Comparison of ENCODE assay signal across 22 mouse cellular contexts in the genomic region with DNA sequence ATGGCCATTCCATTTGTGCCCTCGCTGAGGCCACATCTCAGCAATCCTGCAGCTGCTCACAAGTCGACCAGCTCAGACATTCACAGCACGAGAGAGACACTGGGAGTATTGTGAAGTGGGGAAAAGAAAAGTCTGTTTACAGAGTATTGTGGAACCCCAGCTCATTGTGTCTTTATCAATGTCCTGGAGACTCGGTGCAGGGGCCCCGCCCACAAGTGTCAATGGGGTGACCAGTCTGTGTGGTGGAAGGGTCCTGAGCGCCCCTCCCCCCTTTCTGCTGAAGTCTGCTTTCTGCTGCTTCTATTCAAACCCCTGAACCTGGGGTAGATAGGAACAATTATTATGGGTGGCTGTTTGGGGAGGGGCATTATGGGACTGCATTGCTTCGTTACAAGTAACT. TPM values are rescaled to one million over a fixed set of nuclear protein-coding genes. Genes with fewer than 3 reads are reported as not detected.
DNase-seq lines count a peak whose midpoint lies in the region; ATAC-seq lines count a peak whose summit lies in the region.
"Had no signal": no experiment of that assay in that cellular context is flagged by ENCODE, and none has a peak within 500 bp of the region (broad histone marks: within the 10 kb centered on the region; RNA-seq: fewer than 3 reads in every experiment).

No protein-coding gene starts in this region.

- H3K4me3 ChIP-seq in forebrain, embryonic 12.5 days (replicated peaks) = no peak overlapping the region
- H3K4me3 ChIP-seq in forebrain, embryonic 14.5 days (ENCODE audit: low read depth, low read length) = no peak overlapping the region
- H3K4me3 ChIP-seq in midbrain, embryonic 12.5 days = no peak overlapping the region
- no peak overlapping the region for H3K4me3 ChIP-seq in midbrain, embryonic 16.5 days (ENCODE audit: low read depth, low read length)
- no peak overlapping the region for H3K4me3 ChIP-seq in hindbrain, embryonic 13.5 days
- H3K4me3 ChIP-seq in intestine, embryonic 16.5 days (ENCODE audit: low read length) = no peak overlapping the region
- H3K4me3 ChIP-seq: heart, embryonic 10.5 days; hindbrain, embryonic 15.5 days; limb, embryonic 13.5 days; lung, embryonic 15.5 days had no signal

- no peak overlapping the region for H3K9ac ChIP-seq in forebrain, embryonic 12.5 days
- no peak overlapping the region for H3K9ac ChIP-seq in forebrain, embryonic 14.5 days (ENCODE audit: low read length)
- H3K9ac ChIP-seq in midbrain, embryonic 12.5 days (replicated peaks) = no peak overlapping the region
- H3K9ac ChIP-seq in midbrain, embryonic 16.5 days (ENCODE audit: low read depth, low read length) = no peak overlapping the region
- no peak overlapping the region for H3K9ac ChIP-seq in hindbrain, embryonic 13.5 days
- no peak overlapping the region for H3K9ac ChIP-seq in intestine, embryonic 16.5 days (ENCODE audit: low read depth, low read length)
- H3K9ac ChIP-seq: forebrain, postnatal 0 days; hindbrain, embryonic 15.5 days; limb, embryonic 13.5 days; liver, embryonic 14.5 days; lung, embryonic 15.5 days had no signal

- DNase-seq in forebrain, embryonic 14.5 days (ENCODE audit: low spot score) = no peak
- peak; percentile 64 for DNase-seq in embryo, embryonic 10 days (ENCODE audit: low spot score)
- DNase-seq: adrenal gland, postnatal 36 days; cerebellum, adult 9-10 months; forebrain, postnatal 0 days; kidney, adult 11 months; lung, postnatal 4 days; thymus, postnatal 4 days had no signal

- 11% methylated on average over 7 of the region's 7 CpGs for WGBS in forebrain, embryonic 12.5 days
- WGBS in forebrain, embryonic 14.5 days = 20% methylated on average over 7 of the region's 7 CpGs
- 33% methylated on average over 7 of the region's 7 CpGs for whole genome bisulfite sequencing in midbrain, embryonic 12.5 days
- WGBS in midbrain, embryonic 16.5 days = 30% methylated on average over 7 of the region's 7 CpGs
- WGBS in hindbrain, embryonic 13.5 days = 18% methylated on average over 7 of the region's 7 CpGs
- 47% methylated on average over 7 of the region's 7 CpGs for WGBS in intestine, embryonic 16.5 days

- peaks cover 33% of the 10 kb centered on the region for H3K4me1 ChIP-seq in forebrain, embryonic 12.5 days
- H3K4me1 ChIP-seq in forebrain, embryonic 14.5 days (ENCODE audit: control insufficient read depth, insufficient read depth, low read length) = no peaks in the 10 kb centered on the region
- peaks cover 31% of the 10 kb centered on the region for H3K4me1 ChIP-seq in midbrain, embryonic 12.5 days
- no peaks in the 10 kb centered on the region for H3K4me1 ChIP-seq in midbrain, embryonic 16.5 days (ENCODE audit: control insufficient read depth, insufficient read depth, low read length)
- peaks cover 19% of the 10 kb centered on the region for H3K4me1 ChIP-seq in hindbrain, embryonic 13.5 days (replicated peaks)
- no peaks in the 10 kb centered on the region for H3K4me1 ChIP-seq in intestine, embryonic 16.5 days (ENCODE audit: control insufficient read depth, insufficient read depth, low read length)
- H3K4me1 ChIP-seq: hindbrain, embryonic 15.5 days; limb, embryonic 13.5 days; lung, embryonic 15.5 days had no signal

- peaks cover 86% of the 10 kb centered on the region for H3K36me3 ChIP-seq in forebrain, embryonic 12.5 days (replicated peaks)
- H3K36me3 ChIP-seq in forebrain, embryonic 14.5 days (ENCODE audit: control insufficient read depth, insufficient read depth, low read length) = peaks cover 91% of the 10 kb centered on the region
- H3K36me3 ChIP-seq in midbrain, embryonic 12.5 days = peaks cover 84% of the 10 kb centered on the region
- H3K36me3 ChIP-seq in midbrain, embryonic 16.5 days (ENCODE audit: control insufficient read depth, insufficient read depth, low read length) = peaks cover 41% of the 10 kb centered on the region
- H3K36me3 ChIP-seq in hindbrain, embryonic 13.5 days = peaks cover 92% of the 10 kb centered on the region
- no peaks in the 10 kb centered on the region for H3K36me3 ChIP-seq in intestine, embryonic 16.5 days (ENCODE audit: control insufficient read depth, insufficient read depth, low read length)
- H3K36me3 ChIP-seq: heart, embryonic 10.5 days; limb, embryonic 13.5 days; lung, embryonic 15.5 days had no signal

- no peaks in the 10 kb centered on the region for H3K9me3 ChIP-seq in forebrain, embryonic 12.5 days
- H3K9me3 ChIP-seq in forebrain, embryonic 14.5 days (replicated peaks; ENCODE audit: control insufficient read depth, low read length) = no peaks in the 10 kb centered on the region
- no peaks in the 10 kb centered on the region for H3K9me3 ChIP-seq in midbrain, embryonic 12.5 days
- no peaks in the 10 kb centered on the region for H3K9me3 ChIP-seq in midbrain, embryonic 16.5 days (replicated peaks; ENCODE audit: control insufficient read depth, low read length, poor library complexity, severe bottlenecking)
- H3K9me3 ChIP-seq in hindbrain, embryonic 13.5 days = no peaks in the 10 kb centered on the region
- H3K9me3 ChIP-seq in intestine, embryonic 16.5 days (ENCODE audit: control insufficient read depth, low read length) = no peaks in the 10 kb centered on the region
- H3K9me3 ChIP-seq: heart, embryonic 10.5 days; hindbrain, embryonic 15.5 days; limb, embryonic 13.5 days; lung, embryonic 15.5 days had no signal

- no peaks in the 10 kb centered on the region for H3K27me3 ChIP-seq in forebrain, embryonic 12.5 days
- H3K27me3 ChIP-seq in forebrain, embryonic 14.5 days (replicated peaks; ENCODE audit: control insufficient read depth, insufficient read depth, low read length) = no peaks in the 10 kb centered on the region
- no peaks in the 10 kb centered on the region for H3K27me3 ChIP-seq in midbrain, embryonic 12.5 days
- no peaks in the 10 kb centered on the region for H3K27me3 ChIP-seq in midbrain, embryonic 16.5 days (ENCODE audit: control insufficient read depth, insufficient read depth, low read depth, low read length)
- H3K27me3 ChIP-seq in hindbrain, embryonic 13.5 days = no peaks in the 10 kb centered on the region
- H3K27me3 ChIP-seq in intestine, embryonic 16.5 days (replicated peaks; ENCODE audit: control insufficient read depth, insufficient read depth, low read length) = no peaks in the 10 kb centered on the region
- H3K27me3 ChIP-seq: hindbrain, embryonic 15.5 days; lung, embryonic 15.5 days had no signal

- no peak overlapping the region for H3K4me2 ChIP-seq in forebrain, embryonic 12.5 days
- H3K4me2 ChIP-seq in forebrain, embryonic 14.5 days (ENCODE audit: low read length) = no peak overlapping the region
- H3K4me2 ChIP-seq in midbrain, embryonic 12.5 days (replicated peaks) = 0 out of 2 replicates have a peak overlapping the region, but pooled peaks have one; percentile 7
- no peak overlapping the region for H3K4me2 ChIP-seq in midbrain, embryonic 16.5 days (ENCODE audit: low read length)
- no peak overlapping the region for H3K4me2 ChIP-seq in hindbrain, embryonic 13.5 days
- H3K4me2 ChIP-seq in intestine, embryonic 16.5 days (ENCODE audit: low read depth, low read length) = no peak overlapping the region
- H3K4me2 ChIP-seq: hindbrain, embryonic 15.5 days; limb, embryonic 13.5 days; lung, embryonic 15.5 days had no signal

- H3K27ac ChIP-seq in forebrain, embryonic 12.5 days = peak overlapping the region; percentile 56; the same call in 1 of the 2 replicates
- no peak overlapping the region for H3K27ac ChIP-seq in forebrain, embryonic 14.5 days (ENCODE audit: low read depth, low read length)
- peak overlapping the region; percentile 75 for H3K27ac ChIP-seq in midbrain, embryonic 12.5 days (replicated peaks)
- H3K27ac ChIP-seq in midbrain, embryonic 16.5 days (ENCODE audit: low read length) = no peak overlapping the region
- peak overlapping the region; percentile 52; the same call in 1 of the 2 replicates for H3K27ac ChIP-seq in hindbrain, embryonic 13.5 days
- no peak overlapping the region for H3K27ac ChIP-seq in intestine, embryonic 16.5 days (ENCODE audit: low read length)
- H3K27ac ChIP-seq: heart, embryonic 10.5 days; hindbrain, embryonic 15.5 days; limb, embryonic 13.5 days; liver, embryonic 14.5 days; lung, embryonic 15.5 days had no signal

- ATAC-seq in forebrain, embryonic 12.5 days (ENCODE audit: low FRiP score) = peak; percentile 54; the same call in 1 of the 2 replicates
- no peak for ATAC-seq in forebrain, embryonic 14.5 days
- peak; percentile 75 for ATAC-seq in midbrain, embryonic 12.5 days (ENCODE audit: low FRiP score, low read depth)
- ATAC-seq in midbrain, embryonic 16.5 days = no peak
- ATAC-seq in hindbrain, embryonic 13.5 days (ENCODE audit: low FRiP score) = peak; percentile 40; the same call in 1 of the 2 replicates
- no peak for ATAC-seq in intestine, embryonic 16.5 days
- ATAC-seq: forebrain, postnatal 0 days had no signal

RNA-seq across cellular contexts. Expression of gene Elavl3, which starts 23.4 kb away (rescaled TPM):
- 57.2 and 73.7 TPM in 2 replicates for polyA plus RNA-seq in forebrain, embryonic 12.5 days (2016; fragmentation: Nextera tagmentation; extraction: Ambion mirVana)
- 88.1 and 107 TPM in 2 replicates for polyA plus RNA-seq in forebrain, embryonic 14.5 days (2014; fragmentation: Nextera tagmentation; extraction: Ambion mirVana)
- 60.4 and 61.9 TPM in 2 replicates for polyA plus RNA-seq in midbrain, embryonic 12.5 days (2016; fragmentation: Nextera tagmentation; extraction: Ambion mirVana)
- polyA plus RNA-seq in midbrain, embryonic 16.5 days (2015; fragmentation: Nextera tagmentation; extraction: Ambion mirVana) = 91.6 and 93.8 TPM in 2 replicates
- 80.6 and 81.7 TPM in 2 replicates for polyA plus RNA-seq in hindbrain, embryonic 13.5 days (2015; fragmentation: Nextera tagmentation; extraction: Ambion mirVana)
- polyA plus RNA-seq in intestine, embryonic 16.5 days (2015; fragmentation: Nextera tagmentation; extraction: Ambion mirVana) = 1.5 and 1.9 TPM in 2 replicates
- polyA plus RNA-seq: heart, postnatal 0 days had no signal

RNA-seq across cellular contexts. Expression of gene Prkcsh, which starts 25.9 kb away (rescaled TPM):
- polyA plus RNA-seq in forebrain, embryonic 12.5 days (2016; fragmentation: Nextera tagmentation; extraction: Ambion mirVana) = 88.5 and 95.0 TPM in 2 replicates
- polyA plus RNA-seq in forebrain, embryonic 14.5 days (2014; fragmentation: Nextera tagmentation; extraction: Ambion mirVana) = 57.1 and 67.9 TPM in 2 replicates
- polyA plus RNA-seq in midbrain, embryonic 12.5 days (2016; fragmentation: Nextera tagmentation; extraction: Ambion mirVana) = 99.2 and 100.0 TPM in 2 replicates
- 83.0 and 90.3 TPM in 2 replicates for polyA plus RNA-seq in midbrain, embryonic 16.5 days (2015; fragmentation: Nextera tagmentation; extraction: Ambion mirVana)
- 99.3 and 101 TPM in 2 replicates for polyA plus RNA-seq in hindbrain, embryonic 13.5 days (2015; fragmentation: Nextera tagmentation; extraction: Ambion mirVana)
- polyA plus RNA-seq in intestine, embryonic 16.5 days (2015; fragmentation: Nextera tagmentation; extraction: Ambion mirVana) = 121 and 125 TPM in 2 replicates

RNA-seq across cellular contexts. Expression of gene Ccdc151, which starts 26.0 kb away (rescaled TPM):
- 5.0 and 5.3 TPM in 2 replicates for polyA plus RNA-seq in forebrain, embryonic 12.5 days (2016; fragmentation: Nextera tagmentation; extraction: Ambion mirVana)
- polyA plus RNA-seq in forebrain, embryonic 14.5 days (2014; fragmentation: Nextera tagmentation; extraction: Ambion mirVana) = 4.5 and 4.8 TPM in 2 replicates
- polyA plus RNA-seq in midbrain, embryonic 12.5 days (2016; fragmentation: Nextera tagmentation; extraction: Ambion mirVana) = 3.8 and 4.9 TPM in 2 replicates
- polyA plus RNA-seq in midbrain, embryonic 16.5 days (2015; fragmentation: Nextera tagmentation; extraction: Ambion mirVana) = 5.6 and 6.2 TPM in 2 replicates
- polyA plus RNA-seq in hindbrain, embryonic 13.5 days (2015; fragmentation: Nextera tagmentation; extraction: Ambion mirVana) = 4.1 and 4.4 TPM in 2 replicates
- polyA plus RNA-seq in intestine, embryonic 16.5 days (2015; fragmentation: Nextera tagmentation; extraction: Ambion mirVana) = 0.28 and 0.54 TPM in 2 replicates

RNA-seq across cellular contexts. Expression of gene Rgl3, which starts 39.2 kb away (rescaled TPM):
- polyA plus RNA-seq in forebrain, embryonic 12.5 days (2016; fragmentation: Nextera tagmentation; extraction: Ambion mirVana) = 2.1 and 3.4 TPM in 2 replicates
- polyA plus RNA-seq in forebrain, embryonic 14.5 days (2014; fragmentation: Nextera tagmentation; extraction: Ambion mirVana) = 1.3 TPM in 2 replicates
- 2.7 TPM in 2 replicates for polyA plus RNA-seq in midbrain, embryonic 12.5 days (2016; fragmentation: Nextera tagmentation; extraction: Ambion mirVana)
- 0.88 and 1.5 TPM in 2 replicates for polyA plus RNA-seq in midbrain, embryonic 16.5 days (2015; fragmentation: Nextera tagmentation; extraction: Ambion mirVana)
- polyA plus RNA-seq in hindbrain, embryonic 13.5 days (2015; fragmentation: Nextera tagmentation; extraction: Ambion mirVana) = 1.1 TPM in 2 replicates
- 1.7 and 2.0 TPM in 2 replicates for polyA plus RNA-seq in intestine, embryonic 16.5 days (2015; fragmentation: Nextera tagmentation; extraction: Ambion mirVana)

RNA-seq across cellular contexts. Expression of gene Gm49318, which starts 42.6 kb away (rescaled TPM):
- not detected in 2 replicates for polyA plus RNA-seq in forebrain, embryonic 12.5 days (2016; fragmentation: Nextera tagmentation; extraction: Ambion mirVana)
- not detected in 2 replicates for polyA plus RNA-seq in forebrain, embryonic 14.5 days (2014; fragmentation: Nextera tagmentation; extraction: Ambion mirVana)
- polyA plus RNA-seq in midbrain, embryonic 12.5 days (2016; fragmentation: Nextera tagmentation; extraction: Ambion mirVana) = not detected in 2 replicates
- not detected in 2 replicates for polyA plus RNA-seq in midbrain, embryonic 16.5 days (2015; fragmentation: Nextera tagmentation; extraction: Ambion mirVana)
- not detected in 2 replicates for polyA plus RNA-seq in hindbrain, embryonic 13.5 days (2015; fragmentation: Nextera tagmentation; extraction: Ambion mirVana)
- polyA plus RNA-seq in intestine, embryonic 16.5 days (2015; fragmentation: Nextera tagmentation; extraction: Ambion mirVana) = not detected in 2 replicates
- polyA plus RNA-seq: forebrain, postnatal 0 days; heart, embryonic 10.5 days; heart, postnatal 0 days; hindbrain, embryonic 15.5 days; kidney, embryonic 16.5 days; large intestine, adult 2 months; limb, embryonic 13.5 days; liver, embryonic 14.5 days; lung, embryonic 15.5 days; neural tube, embryonic 14.5 days had no signal

Comparison
In these comparisons a context has a peak if more than half of its experiments do, and no peak if none do; other contexts are left out.
1. ATAC-seq: peak in forebrain, embryonic 12.5 days (single experiment), midbrain, embryonic 12.5 days (single experiment) and hindbrain, embryonic 13.5 days (single experiment); none in forebrain, embryonic 14.5 days (single experiment), midbrain, embryonic 16.5 days (single experiment) and intestine, embryonic 16.5 days (single experiment).
2. H3K27ac ChIP-seq: peak in forebrain, embryonic 12.5 days (single experiment), midbrain, embryonic 12.5 days (single experiment) and hindbrain, embryonic 13.5 days (single experiment); none in forebrain, embryonic 14.5 days (single experiment), midbrain, embryonic 16.5 days (single experiment) and intestine, embryonic 16.5 days (single experiment).
3. RNA of gene Elavl3, which starts 23.4 kb away (polyA plus RNA-seq): 91.6 to 93.8 TPM in midbrain, embryonic 16.5 days, 88.1 to 107 TPM in forebrain, embryonic 14.5 days, 80.6 to 81.7 TPM in hindbrain, embryonic 13.5 days, 57.2 to 73.7 TPM in forebrain, embryonic 12.5 days and 60.4 to 61.9 TPM in midbrain, embryonic 12.5 days; 1.5 to 1.9 TPM in intestine, embryonic 16.5 days; every median in the first group is over 10 times any median in the second.